Mouse (Mus musculus) small intestine, adult 2 months (tissue): ENCODE results near the gene Psen2. TPM values are rescaled to one million over a fixed set of nuclear protein-coding genes. Genes with fewer than 3 reads are reported as not detected.

Experiments used
- H3K27ac ChIP-seq: fragments of 200-500 bp; 2 replicates; pipeline ENCODE4 v1.5.1; 2012; ENCODE audit warnings: low read depth, low read length, control low read depth, inconsistent platforms; ENCODE audit not compliant: insufficient read depth
- H3K27me3 ChIP-seq: fragments of 200-500 bp; 2 replicates; pipeline ENCODE4 v1.6.1; 2012; ENCODE audit warnings: mild to moderate bottlenecking, moderate library complexity, low read length, inconsistent platforms; ENCODE audit not compliant: control insufficient read depth, insufficient read depth
- H3K36me3 ChIP-seq: fragments of 200-500 bp; 2 replicates; pipeline ENCODE4 v1.6.1; 2012; ENCODE audit warnings: mild to moderate bottlenecking, low read length, control low read depth, inconsistent platforms; ENCODE audit not compliant: control insufficient read depth, insufficient read depth
- H3K4me1 ChIP-seq: fragments of 200-500 bp; 2 replicates; pipeline ENCODE4 v1.6.1; 2012; ENCODE audit warnings: low read length, inconsistent platforms, mixed read lengths; ENCODE audit not compliant: control insufficient read depth, insufficient read depth, insufficient read length
- H3K4me3 ChIP-seq: fragments of 200-500 bp; 2 replicates; pipeline ENCODE4 v1.5.1; 2012; ENCODE audit warnings: low read depth, mild to moderate bottlenecking, control low read depth, inconsistent platforms, low read length, moderate library complexity
- CTCF ChIP-seq: fragments of 200-500 bp; IDR thresholded peaks from 2 replicates; pipeline ENCODE4 v1.5.1; 2012; ENCODE audit warnings: low read depth, mild to moderate bottlenecking, control low read depth, inconsistent platforms, low read length, moderate library complexity, mixed read lengths; ENCODE audit not compliant: insufficient replicate concordance, insufficient read length; ENCODE audit errors: extremely low read depth
- POLR2A ChIP-seq: fragments of 200-500 bp; IDR thresholded peaks from 2 replicates; pipeline ENCODE4 v1.6.1; 2012; ENCODE audit warnings: low read depth, mild to moderate bottlenecking, control low read depth, inconsistent platforms, low read length, moderate library complexity
- WGBS: fragments of 180-500 bp; shearing (Covaris S2); methylation state at CpG from one replicate; pipeline ENCODE4 v1.1.7; 2018; 5-methylcytosine and 5-hydroxymethylcytosine counted together
- polyA plus RNA-seq: library from polyadenylated mRNA; depleted of rRNA; stranded (reverse); fragments of >200 nt; gene quantifications from 2 replicates; pipeline ENCODE4 v1.2.3, GENCODE M21; 2012

The Psen2 gene
- polyA plus RNA-seq, 1 experiment, result 24.7 TPM

DNA sequence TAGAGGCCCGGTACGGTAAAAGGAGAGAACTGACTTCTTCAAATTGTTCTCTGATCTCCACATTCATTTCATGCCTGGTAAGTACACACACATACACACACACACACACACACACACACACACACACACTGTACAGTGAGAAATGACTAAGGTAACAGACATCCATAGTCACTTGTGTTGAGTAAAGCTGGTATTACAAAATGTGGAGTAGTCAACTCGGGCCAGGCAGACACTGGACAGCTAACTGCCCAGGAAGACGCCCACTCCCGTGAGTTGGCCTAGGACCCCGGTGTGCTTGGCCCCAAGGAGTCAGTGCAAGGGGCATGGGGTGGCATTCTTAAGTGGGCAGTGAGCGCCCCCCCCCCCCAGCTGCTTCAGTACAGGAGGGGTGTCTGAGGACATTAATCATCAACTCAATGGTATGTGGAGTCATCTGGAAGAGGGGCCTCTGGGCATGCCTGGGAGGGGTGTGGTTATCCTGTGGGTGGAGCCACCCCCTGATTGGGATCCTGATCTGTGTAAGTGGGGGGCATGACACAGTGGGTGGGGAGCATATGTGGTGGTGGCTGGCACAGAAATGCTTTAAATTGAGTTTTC is 25.7 kb upstream of the Psen2 start:
- Histone ChIP-seq H3K4me1 (peaks cover 6% of the 10 kb centered on the region; the same call in 1 of the 2 replicates), H3K36me3 (no peaks in the 10 kb centered on the region), H3K27me3 (no peaks in the 10 kb centered on the region), H3K4me3 (no peak overlapping the region), H3K27ac (no peak overlapping the region)
- no peak for TF ChIP-seq CTCF
- no peak for TF ChIP-seq POLR2A
- 83% methylated on average over 7 of the region's 7 CpGs for WGBS

DNA sequence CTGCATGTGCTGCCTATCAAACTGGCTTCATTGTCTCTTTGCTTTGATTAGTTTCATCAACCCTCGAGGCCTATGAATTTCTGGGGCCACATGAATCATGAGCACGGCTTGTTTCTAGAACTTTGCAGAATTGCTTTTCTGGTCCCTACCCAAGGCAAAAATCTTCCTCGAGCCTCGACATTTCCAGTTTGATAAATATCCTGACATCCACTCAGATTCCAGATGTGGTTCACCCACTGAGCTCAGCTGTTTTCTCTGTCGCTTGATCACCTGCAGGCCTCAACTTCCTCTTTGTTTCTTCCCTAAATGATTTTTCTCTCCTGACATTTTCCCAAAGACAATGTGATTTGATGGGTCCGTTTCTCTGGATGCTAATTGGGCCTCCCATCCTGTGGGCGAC is 25.0 kb upstream of the Psen2 start:
- no peak overlapping the region for H3K27ac ChIP-seq
- peaks cover 6% of the 10 kb centered on the region; the same call in 1 of the 2 replicates for H3K4me1 ChIP-seq
- whole genome bisulfite sequencing, result 84% methylated on average over 7 of the region's 7 CpGs
- no peaks in the 10 kb centered on the region for H3K36me3 ChIP-seq
- H3K4me3 ChIP-seq, result no peak overlapping the region
- TF ChIP-seq POLR2A (no peak), CTCF (no peak)
- no peaks in the 10 kb centered on the region for H3K27me3 ChIP-seq

DNA sequence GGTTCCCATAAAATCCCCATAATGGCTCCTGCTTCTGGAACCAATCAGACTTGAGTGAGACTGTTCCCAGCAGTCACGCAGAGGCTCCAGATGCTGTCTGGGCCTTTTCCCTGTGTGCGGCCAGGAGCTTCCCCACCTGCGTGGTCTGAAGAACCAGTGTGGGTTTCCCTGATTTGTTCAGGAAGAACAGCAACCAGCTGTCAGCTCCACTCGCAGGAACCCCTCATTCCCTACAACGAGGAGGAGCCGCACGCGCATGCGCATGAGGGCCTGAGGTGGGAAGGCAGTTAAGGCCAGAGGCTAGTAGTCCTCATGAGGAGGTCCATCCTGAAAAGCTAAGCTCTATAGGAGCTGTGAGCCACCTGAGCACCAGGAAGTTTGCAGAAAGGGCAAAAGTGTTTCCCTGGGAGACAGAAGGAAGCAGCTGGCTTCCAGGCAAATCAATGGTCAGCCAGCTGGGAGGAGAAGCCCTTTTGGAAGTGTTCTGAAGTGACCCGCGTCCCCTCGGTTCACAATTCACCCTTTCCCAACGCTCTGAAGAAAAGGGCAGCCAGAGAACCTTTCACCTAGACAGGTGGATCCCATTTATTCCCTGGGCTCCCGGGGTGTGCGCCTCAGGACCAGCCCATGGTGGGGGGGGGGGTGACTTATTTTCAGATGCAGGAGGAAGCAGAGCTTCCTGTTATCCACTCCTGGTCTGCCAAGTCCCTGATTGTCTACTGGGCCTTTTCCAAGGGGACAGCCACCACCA is 23.0 kb upstream of the Psen2 start:
- no peaks in the 10 kb centered on the region for H3K27me3 ChIP-seq
- H3K4me3 ChIP-seq, result no peak overlapping the region
- H3K4me1 ChIP-seq, result peaks cover 2% of the 10 kb centered on the region; the same call in 1 of the 2 replicates
- TF ChIP-seq CTCF, result no peak
- no peak for TF ChIP-seq POLR2A
- H3K36me3 ChIP-seq, result no peaks in the 10 kb centered on the region
- WGBS, result 63% methylated on average over 15 of the region's 15 CpGs
- no peak overlapping the region for H3K27ac ChIP-seq

GRCm38 (mm10) chr1:180283813-180284768 is 20.9 kb upstream of the Psen2 start:
- no peaks in the 10 kb centered on the region for H3K36me3 ChIP-seq
- peaks cover 5% of the 10 kb centered on the region; the same call in 1 of the 2 replicates for H3K4me1 ChIP-seq
- no peaks in the 10 kb centered on the region for H3K27me3 ChIP-seq
- TF ChIP-seq POLR2A (no peak), CTCF (no peak)
- WGBS, result 65% methylated on average over 16 of the region's 16 CpGs
- H3K4me3 ChIP-seq, result no peak overlapping the region
- no peak overlapping the region for H3K27ac ChIP-seq

GRCm38 (mm10) chr1:180282581-180282980 is 19.3 kb upstream of the Psen2 start:
- no peaks in the 10 kb centered on the region for H3K36me3 ChIP-seq
- peaks cover 5% of the 10 kb centered on the region; the same call in 1 of the 2 replicates for H3K4me1 ChIP-seq
- H3K4me3 ChIP-seq, result no peak overlapping the region
- no peak overlapping the region for H3K27ac ChIP-seq
- 73% methylated on average over 6 of the region's 6 CpGs for WGBS
- TF ChIP-seq CTCF, result no peak
- TF ChIP-seq POLR2A, result no peak
- H3K27me3 ChIP-seq, result no peaks in the 10 kb centered on the region

GRCm38 (mm10) chr1:180279648-180280047 is 16.4 kb upstream of the Psen2 start:
- H3K4me3 ChIP-seq, result no peak overlapping the region
- H3K4me1 ChIP-seq, result peaks cover 3% of the 10 kb centered on the region; the same call in 1 of the 2 replicates
- no peak for TF ChIP-seq CTCF
- peak; percentile 13; the same call in 1 of the 2 replicates for TF ChIP-seq POLR2A
- peak overlapping the region; percentile 61 for H3K27ac ChIP-seq
- WGBS, result 11% methylated on average over 7 of the region's 7 CpGs
- H3K36me3 ChIP-seq, result no peaks in the 10 kb centered on the region
- H3K27me3 ChIP-seq, result no peaks in the 10 kb centered on the region
